Mouse (Mus musculus): ENCODE results near the gene Strip1.

The Strip1 gene

DNA sequence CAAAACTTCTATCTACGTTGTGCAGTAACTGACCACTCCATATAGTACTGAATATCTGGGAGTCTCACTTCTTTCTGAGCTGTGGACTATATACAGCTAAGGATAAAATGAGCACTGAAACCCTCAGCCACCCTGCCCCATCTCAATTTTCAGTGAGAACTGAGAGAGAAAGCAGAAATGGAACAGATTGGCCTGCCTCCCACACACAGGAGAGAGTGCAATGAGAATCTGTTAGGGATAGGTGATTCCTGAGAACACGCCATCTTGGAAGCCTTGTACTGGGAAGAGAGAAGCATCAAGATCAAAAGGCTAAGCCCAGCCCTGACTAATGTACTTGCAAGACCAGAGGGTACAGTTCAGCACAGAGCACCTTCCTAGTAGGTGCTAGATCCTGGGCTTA is 2.9 kb downstream of the Strip1 start:
- DNase-seq (ENCODE audit: low spot score in 2 of 2) = peak; percentile 38 to 59

DNA sequence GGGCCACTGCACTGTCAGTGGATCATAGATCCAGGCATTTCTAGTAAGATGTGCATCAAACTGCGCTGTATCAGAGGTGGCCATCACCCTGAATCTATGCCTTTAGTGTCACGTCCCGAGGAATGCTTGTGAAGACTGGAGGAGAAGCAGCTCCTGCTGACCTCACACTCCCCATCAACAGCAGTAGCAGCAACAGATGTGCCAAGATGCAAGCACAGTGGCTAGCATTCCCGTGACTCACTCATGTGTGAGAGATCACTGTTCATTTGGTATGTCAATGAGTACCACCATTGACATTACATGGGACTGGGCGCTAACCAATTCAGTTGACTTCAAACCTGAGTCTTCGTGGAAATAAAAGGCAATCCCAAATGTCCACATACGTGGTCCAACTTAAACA is 3.9 kb downstream of the Strip1 start:
- peak; percentile 13 to 18 for DNase-seq (ENCODE audit: low spot score in 2 of 2)

DNA sequence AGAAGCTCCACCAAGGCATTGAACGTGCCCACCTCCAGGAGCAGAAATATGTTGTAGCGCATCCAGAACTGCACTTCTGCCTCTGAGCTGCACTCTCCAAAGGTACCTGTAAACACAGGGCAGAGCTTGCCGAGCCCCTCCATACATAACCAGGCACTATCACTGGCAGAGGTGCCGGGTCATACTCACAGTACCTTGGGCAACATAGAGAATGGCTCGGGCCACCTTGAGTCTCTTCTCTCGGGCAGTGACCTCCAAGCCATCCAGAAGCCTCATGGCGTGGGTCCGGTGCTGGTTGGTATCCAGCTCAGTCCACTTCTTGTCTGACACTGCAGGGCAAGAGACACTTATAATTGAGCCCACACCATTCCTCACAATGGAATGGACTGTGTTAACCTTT is 4.7 kb downstream of the Strip1 start:
- peak; percentile 15 to 23 for DNase-seq (ENCODE audit: low spot score in 2 of 2)

GRCm38 (mm10) chr3:107625536-107625935 is 6.0 kb downstream of the Strip1 start:
- DNase-seq (ENCODE audit: low spot score in 2 of 2) = peak; percentile 15 to 18

- DNase-seq (ENCODE audit: low spot score in 2 of 2) = peak; percentile 10 to 14
These were observed 7.1 kb downstream of the Strip1 start for GRCm38 (mm10) chr3:107624424-107624823.

- peak; percentile 12 to 16 for DNase-seq (ENCODE audit: low spot score in 2 of 2)
These were observed 9.0 kb downstream of the Strip1 start for GRCm38 (mm10) chr3:107622537-107622936.

DNA sequence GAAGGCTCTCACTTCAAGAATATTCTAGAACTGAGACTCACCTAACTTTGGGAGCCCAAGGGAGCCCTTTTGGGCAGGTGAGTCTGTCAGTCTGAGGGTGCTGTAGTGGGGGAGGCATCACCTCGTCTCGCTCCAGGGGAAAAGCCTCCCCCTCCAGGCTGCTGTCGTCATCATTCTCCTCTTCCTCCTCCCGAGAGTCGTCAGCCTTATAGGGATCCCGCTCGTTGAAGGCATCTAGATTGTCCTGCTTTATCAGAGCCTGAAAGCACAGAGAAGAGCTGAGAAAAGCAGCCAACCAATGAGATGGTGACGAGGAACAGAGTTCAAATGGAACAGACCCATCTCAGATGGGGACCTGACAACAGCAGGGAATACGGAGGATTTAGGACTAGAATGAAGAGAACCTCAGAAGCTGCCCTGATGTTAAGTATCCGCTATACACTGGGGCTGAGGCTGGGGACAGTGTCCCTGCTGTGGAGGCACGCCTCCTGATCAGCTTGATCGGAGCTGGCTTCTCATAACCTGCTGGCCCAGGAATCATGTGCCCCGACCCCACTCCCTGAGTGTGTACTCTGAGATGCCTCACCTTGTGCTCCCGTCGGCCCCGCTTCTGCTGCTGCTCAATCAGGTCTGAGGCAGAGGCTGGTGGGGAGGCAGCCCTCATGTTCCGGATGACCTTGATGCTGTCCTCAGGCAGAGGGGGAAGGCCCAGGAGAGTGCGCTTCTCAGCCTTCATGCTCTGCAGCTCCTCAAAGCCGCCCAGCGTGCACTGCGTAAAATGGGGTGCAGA is 10.0 kb downstream of the Strip1 start:
- peak; percentile 15 for DNase-seq (ENCODE audit: low spot score in 2 of 2)

DNA sequence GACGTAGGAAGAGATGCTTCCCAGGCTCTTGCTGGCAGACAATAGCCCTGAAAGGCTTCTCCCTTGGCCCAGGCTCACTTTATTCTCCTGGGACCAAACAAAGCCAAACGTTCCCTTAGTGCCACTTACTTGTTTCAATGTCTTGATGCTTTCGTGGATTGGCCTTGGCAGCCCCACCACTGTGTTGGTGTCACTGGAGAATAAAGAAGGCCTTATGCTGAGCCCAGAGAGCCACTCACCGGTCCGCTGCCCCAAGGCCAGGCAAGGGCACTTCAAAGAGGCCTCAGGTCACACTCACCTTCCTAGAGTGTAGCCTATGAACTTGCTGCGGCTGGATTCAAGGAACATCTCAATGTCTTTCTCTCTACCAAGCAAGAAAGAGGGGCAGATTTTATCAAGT is 11.6 kb downstream of the Strip1 start:
- peak; percentile 8 to 26 for DNase-seq (ENCODE audit: low spot score in 2 of 2)

DNA sequence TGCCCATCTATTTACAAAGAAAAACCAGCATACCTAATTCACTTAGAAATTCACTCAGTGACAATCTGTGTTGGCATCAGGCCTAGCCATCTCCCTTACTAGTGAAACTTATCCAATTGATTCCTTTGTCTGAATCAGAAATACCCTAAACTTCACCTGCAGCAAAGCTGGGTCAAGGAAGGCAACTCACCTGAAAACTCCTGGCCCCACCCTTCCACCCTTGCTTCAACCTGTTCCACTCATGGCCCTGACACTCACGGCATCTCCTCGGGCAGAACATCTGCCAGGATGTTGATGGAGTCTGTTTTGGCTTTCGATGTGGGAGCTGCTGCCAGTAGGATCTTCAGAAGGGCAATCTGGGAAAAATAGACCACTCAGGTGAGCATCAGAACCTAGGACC is 13.7 kb downstream of the Strip1 start:
- DNase-seq (ENCODE audit: low spot score in 2 of 2) = peak in 1 of 2 experiments; percentile 15

DNA sequence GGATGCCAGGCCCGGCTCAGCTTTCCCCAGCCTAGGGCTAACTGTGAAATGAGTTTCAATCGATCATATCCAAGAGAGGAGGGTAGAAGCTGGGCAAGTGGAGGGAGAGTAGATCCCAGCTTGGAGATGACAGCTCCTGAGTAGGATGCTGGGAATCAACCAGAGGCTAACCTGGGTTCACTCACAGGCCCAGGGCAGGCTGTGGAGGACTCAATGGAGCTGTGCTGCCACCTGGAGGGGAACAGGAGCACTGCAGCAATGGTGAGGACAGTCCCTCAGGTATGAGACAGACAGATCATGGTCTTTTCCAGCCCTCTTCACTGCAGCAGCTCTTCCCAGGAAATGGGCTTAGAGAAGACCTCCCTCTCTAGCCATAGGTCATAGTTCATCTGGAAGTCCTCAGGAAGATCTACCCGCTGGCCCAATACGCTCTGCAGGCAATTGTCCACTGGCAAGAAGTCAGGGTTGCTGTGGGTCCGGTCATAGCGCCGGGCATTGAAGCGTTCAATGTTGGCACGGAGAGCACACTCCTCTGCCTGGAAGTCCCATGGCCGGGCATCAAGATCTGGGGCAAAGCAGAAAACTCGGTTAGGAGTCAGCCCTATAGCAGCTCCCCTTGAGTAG is 18.5 kb downstream of the Strip1 start:
- peak; percentile 64 to 81 for DNase-seq (ENCODE audit: low spot score in 2 of 2)

DNA sequence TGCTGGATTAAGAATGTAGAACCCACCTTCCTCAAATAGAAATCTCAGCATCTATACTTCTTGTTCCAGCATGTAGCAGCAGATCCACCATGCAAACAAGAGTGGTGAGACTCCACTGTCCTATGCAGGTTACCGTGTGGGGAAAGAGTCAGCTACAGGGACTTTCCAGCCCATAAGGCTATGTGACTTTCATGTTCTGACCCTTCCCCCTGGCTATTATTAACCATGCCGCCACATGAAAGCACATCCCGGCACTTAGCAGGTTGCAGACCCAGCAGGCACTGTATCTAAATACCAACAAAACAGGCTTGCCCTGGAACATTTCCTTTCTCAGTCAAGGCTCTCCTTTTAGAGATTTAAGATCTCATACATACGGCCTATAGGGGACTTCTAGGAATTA is 20.1 kb downstream of the Strip1 start:
- DNase-seq (ENCODE audit: low spot score in 2 of 2) = no peak

GRCm38 (mm10) chr3:107609376-107609775 is 22.1 kb downstream of the Strip1 start:
- no peak for DNase-seq (ENCODE audit: low spot score in 2 of 2)

DNA sequence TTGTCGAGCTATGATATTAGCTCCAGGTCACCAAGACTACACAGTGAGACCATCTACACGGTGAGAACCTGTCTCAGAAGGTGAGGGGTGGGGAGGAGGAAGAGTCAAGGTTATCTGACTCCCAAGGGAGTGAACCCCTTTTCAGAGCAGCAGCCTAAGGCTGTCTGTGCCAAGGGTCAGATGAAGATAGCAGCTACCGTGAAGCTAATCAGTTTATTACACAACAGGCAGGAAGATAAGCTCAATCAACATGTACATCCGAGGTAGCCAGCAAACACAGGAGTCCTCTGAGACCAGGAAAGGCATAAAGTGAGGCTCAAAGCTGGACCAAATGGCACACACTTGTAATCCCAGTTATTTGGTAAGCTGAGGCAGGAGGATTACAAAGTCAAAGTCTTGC is 22.7 kb downstream of the Strip1 start:
- DNase-seq (ENCODE audit: low spot score in 2 of 2) = no peak

DNA sequence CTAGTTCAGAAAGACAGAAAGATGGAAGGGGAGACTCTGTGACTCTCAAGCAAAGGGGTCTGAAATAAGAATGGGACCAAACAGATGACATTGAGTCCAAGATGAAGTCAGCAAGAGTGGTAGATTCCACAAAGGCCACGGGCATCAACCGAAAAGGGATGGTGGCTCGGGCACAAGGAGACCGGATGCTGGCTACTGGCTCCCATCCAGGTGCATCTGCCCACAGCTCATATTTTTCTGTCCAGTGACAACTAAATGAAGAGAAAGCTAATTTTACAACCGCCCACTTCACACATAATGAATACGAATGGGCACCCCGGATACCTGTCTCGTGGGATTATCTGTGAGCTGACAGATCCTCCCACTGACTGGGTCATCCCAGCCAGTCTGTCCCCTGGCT is 24.3 kb downstream of the Strip1 start:
- no peak for DNase-seq (ENCODE audit: low spot score in 2 of 2)

DNA sequence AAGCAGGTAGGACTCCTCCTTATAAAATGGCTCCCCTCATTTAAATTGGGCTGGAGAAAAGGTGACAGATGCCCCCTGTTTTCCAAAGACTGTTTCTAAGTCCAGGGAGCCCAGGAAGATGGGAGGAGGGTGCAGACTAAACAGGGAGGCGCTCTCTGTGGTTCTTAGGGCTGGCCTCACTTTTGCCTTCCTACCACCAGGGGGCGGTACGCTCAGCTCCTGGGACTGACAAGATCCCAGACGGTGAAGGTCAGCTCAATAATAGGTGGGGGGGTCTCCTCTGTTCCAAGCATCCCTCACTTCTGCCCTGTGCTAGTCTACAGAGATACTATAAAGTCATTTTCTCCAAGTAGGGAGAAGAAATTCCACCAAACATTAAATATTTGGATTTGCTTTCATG is 26.2 kb downstream of the Strip1 start:
- DNase-seq (ENCODE audit: low spot score in 2 of 2) = peak in 1 of 2 experiments; percentile 61

DNA sequence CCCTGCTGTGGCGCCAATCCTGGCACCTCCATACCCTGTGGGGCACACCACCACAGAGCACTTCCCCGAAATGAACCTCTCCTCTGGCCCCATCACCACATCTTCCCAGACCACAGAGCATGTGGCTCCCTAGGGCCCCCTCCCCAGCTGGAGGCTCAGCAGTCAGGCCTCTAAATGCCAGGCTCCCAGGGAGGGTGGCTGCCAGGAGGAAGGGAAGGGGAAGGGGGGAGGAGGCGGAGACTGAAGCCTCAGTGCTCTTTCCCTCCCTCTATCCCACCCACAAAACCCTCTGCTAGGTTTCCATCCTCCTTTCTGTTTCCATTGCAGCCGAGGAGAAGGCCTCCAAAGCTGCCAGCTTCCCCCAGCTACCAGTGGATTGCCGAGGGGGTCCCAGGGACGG is 31.4 kb downstream of the Strip1 start:
- no peak for DNase-seq (ENCODE audit: low spot score in 2 of 2)

GRCm38 (mm10) chr3:107597586-107598389 is 33.7 kb downstream of the Strip1 start:
- no peak for DNase-seq (ENCODE audit: low spot score in 2 of 2)

DNA sequence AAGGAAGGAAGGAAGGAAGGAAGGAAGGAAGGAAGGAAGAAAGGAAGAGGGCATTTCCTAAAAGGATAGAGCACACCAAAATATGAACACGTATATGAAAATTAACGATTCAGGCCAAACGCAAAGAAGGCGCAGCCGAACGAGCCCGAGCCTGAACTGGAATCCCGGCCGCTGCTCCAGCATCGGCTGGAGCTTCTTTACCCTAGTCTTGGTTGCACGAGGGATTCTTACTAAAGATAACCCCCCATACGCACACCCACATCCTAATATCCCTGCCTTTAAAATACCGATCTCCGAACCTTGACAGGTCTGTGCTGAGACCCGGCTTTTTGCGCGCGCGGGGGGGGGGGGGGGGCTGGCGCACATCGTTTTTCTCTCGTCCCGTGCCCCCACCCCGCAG is 34.4 kb downstream of the Strip1 start:
- no peak for DNase-seq (ENCODE audit: low spot score in 2 of 2)

GRCm38 (mm10) chr3:107596559-107596958 is 34.9 kb downstream of the Strip1 start:
- no peak for DNase-seq (ENCODE audit: low spot score in 2 of 2)

DNA sequence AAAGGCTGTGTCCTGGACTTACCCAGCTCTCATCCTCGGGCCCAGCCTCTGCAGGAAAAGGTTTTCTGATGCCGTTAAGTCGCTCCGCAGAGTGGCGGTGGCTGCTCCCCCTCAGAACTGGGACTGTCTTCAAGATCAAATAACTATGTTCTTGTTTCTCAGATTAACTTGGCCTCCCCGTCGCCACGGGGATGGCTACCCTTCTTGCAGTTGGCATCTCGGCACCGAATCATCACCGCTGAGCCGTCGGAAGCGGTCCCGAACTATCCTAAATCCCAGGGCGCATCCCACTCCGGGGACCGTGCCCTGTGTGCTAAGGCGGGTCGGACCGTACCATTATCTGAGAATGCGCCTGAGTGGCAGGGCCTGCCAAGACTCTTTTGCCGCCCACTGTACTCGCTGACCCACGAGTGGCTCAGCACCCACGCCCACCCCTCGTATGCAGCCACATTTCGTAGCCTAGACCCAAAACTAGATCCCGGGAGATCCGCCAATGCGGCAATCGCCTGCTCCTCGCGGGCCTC is 35.5 kb downstream of the Strip1 start:
- DNase-seq (ENCODE audit: low spot score in 2 of 2) = no peak

DNA sequence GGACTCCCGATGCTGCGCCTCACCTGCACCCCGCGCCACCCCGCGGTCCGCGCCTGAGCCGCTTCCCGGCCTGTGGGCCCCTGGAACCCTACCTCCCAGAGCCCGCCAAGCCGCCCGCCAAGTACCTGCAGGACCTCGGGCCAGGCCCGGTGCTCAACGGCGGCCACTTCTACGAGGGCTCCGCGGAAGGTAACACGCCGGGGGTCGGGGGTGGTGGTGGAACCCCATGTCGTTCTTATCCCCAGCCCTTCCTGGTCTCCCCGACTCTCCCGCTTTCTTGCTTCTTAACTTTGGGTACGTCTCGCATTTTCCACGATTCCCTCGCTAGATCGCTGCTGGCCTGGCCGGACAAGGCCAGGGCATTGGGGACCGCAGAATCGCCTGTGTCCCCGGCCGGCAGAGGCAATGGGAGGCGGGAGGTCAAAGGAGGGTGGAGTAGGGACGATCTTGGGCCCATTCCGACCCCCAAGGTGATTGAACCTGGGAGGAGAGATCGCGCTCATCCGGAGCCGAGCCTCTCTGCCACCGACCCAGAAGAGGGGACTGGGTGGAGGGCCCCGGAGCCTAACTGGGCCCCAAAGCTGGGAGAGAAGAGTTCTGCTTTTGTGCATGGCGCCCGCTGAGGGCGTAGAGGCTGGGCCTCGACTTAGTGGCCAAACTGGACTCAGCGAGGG is 36.1 kb downstream of the Strip1 start:
- no peak for DNase-seq (ENCODE audit: low spot score in 2 of 2)
